Comparison of ENCODE assay signal across 8 mouse cellular contexts in the genomic region with DNA sequence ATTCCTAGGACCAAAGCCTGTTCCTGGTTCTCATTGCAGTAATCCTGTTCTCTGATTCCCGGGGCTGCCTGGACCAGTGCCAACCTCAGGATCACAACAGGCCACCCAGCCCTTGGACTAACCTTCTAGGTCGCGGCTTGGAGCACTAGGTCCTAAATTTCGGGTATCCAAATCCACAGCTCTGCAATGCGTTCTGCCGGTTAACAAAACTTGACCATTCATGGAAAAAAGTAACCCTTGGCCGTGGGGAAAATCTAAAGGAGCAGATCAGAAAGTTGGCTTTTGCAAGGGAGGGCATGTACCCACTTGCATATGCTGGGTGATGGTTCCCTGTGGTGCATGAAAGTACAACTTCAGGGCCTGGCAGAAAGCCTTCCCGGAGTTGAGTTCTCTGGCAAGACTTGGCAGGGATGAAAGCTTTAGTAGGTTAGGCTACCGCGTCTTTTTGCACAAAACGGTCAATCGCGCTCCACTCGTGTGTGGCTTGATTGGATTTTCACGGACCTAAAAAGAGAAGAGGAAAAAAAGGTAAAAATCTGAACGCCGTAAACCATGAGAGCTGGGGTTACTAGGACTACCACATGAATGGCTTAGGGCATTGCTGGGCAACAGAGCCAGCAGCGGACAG. TPM values are rescaled to one million over a fixed set of nuclear protein-coding genes. Genes with fewer than 3 reads are reported as not detected.
DNase-seq lines count a peak whose midpoint lies in the region; ATAC-seq and TF ChIP-seq lines count a peak whose summit lies in the region.

No protein-coding gene starts in this region.

- no peaks in the 10 kb centered on the region for H3K9me3 ChIP-seq in intestine, postnatal 0 days (ENCODE audit: control insufficient read depth)
- no peaks in the 10 kb centered on the region for H3K9me3 ChIP-seq in limb, embryonic 13.5 days
- H3K9me3 ChIP-seq in midbrain, embryonic 13.5 days: no peaks in the 10 kb centered on the region

- H3K36me3 ChIP-seq in thymus, adult 2 months (ENCODE audit: control insufficient read depth, insufficient read depth, low read length): no peaks in the 10 kb centered on the region
- peaks cover 7% of the 10 kb centered on the region; the same call in 1 of the 2 replicates for H3K36me3 ChIP-seq in intestine, postnatal 0 days (ENCODE audit: control insufficient read depth, insufficient read depth)
- H3K36me3 ChIP-seq in limb, embryonic 13.5 days: peaks cover 3% of the 10 kb centered on the region; the same call in 1 of the 2 replicates
- H3K36me3 ChIP-seq in midbrain, embryonic 13.5 days: peaks cover 2% of the 10 kb centered on the region; the same call in 1 of the 2 replicates

- H3K4me2 ChIP-seq in intestine, postnatal 0 days (replicated peaks; ENCODE audit: low read depth): peak overlapping the region; percentile 95
- peak overlapping the region; percentile 98 for H3K4me2 ChIP-seq in limb, embryonic 13.5 days (replicated peaks)
- peak overlapping the region; percentile 96 for H3K4me2 ChIP-seq in midbrain, embryonic 13.5 days (replicated peaks)

- peak overlapping the region; percentile 80 for H3K9ac ChIP-seq in intestine, postnatal 0 days (ENCODE audit: low read depth, low read length)
- peak overlapping the region; percentile 83 for H3K9ac ChIP-seq in limb, embryonic 13.5 days
- peak overlapping the region; percentile 84 for H3K9ac ChIP-seq in midbrain, embryonic 13.5 days (replicated peaks)

- WGBS in thymus, adult 2 months: 47% methylated on average over 18 of the region's 18 CpGs
- 25% methylated on average over 18 of the region's 18 CpGs for WGBS in intestine, postnatal 0 days
- 6% methylated on average over 18 of the region's 18 CpGs for WGBS in limb, embryonic 13.5 days
- 14% methylated on average over 18 of the region's 18 CpGs for WGBS in midbrain, embryonic 13.5 days

- no peak for TF ChIP-seq POLR2A in thymus, adult 2 months (IDR thresholded peaks at IDR 0.05; ENCODE audit: control insufficient read depth, extremely low read depth, insufficient read depth, low read length, poor library complexity)

- H3K27me3 ChIP-seq in thymus, adult 2 months (ENCODE audit: control insufficient read depth, insufficient read depth, low read length): no peaks in the 10 kb centered on the region
- H3K27me3 ChIP-seq in intestine, postnatal 0 days (replicated peaks; ENCODE audit: control insufficient read depth, insufficient read depth, low read length): no peaks in the 10 kb centered on the region
- no peaks in the 10 kb centered on the region for H3K27me3 ChIP-seq in limb, embryonic 13.5 days
- 0 out of 2 replicates have a peak, but pooled peaks cover 6% of the 10 kb centered on the region for H3K27me3 ChIP-seq in midbrain, embryonic 13.5 days

- H3K4me1 ChIP-seq in thymus, adult 2 months (replicated peaks; ENCODE audit: control insufficient read depth, insufficient read depth, low read length): peaks cover 10% of the 10 kb centered on the region
- peaks cover 3% of the 10 kb centered on the region for H3K4me1 ChIP-seq in intestine, postnatal 0 days (replicated peaks; ENCODE audit: control insufficient read depth, insufficient read depth, low read length)
- H3K4me1 ChIP-seq in limb, embryonic 13.5 days: peaks cover 46% of the 10 kb centered on the region
- peaks cover 27% of the 10 kb centered on the region for H3K4me1 ChIP-seq in midbrain, embryonic 13.5 days (replicated peaks)

- no peak for ATAC-seq in intestine, postnatal 0 days
- no peak for ATAC-seq in limb, embryonic 13.5 days (ENCODE audit: low FRiP score, low read depth)
- peak; percentile 55 for ATAC-seq in midbrain, embryonic 13.5 days

- H3K27ac ChIP-seq in thymus, adult 2 months (ENCODE audit: control insufficient read depth, insufficient read depth, low read length): no peak overlapping the region
- peak overlapping the region; percentile 86; the same call in 1 of the 2 replicates for H3K27ac ChIP-seq in intestine, postnatal 0 days (ENCODE audit: low read depth, low read length)
- peak overlapping the region; percentile 73 for H3K27ac ChIP-seq in limb, embryonic 13.5 days
- peak overlapping the region; percentile 80 for H3K27ac ChIP-seq in midbrain, embryonic 13.5 days

- no peak for TF ChIP-seq CTCF in thymus, adult 2 months (IDR thresholded peaks at IDR 0.05; ENCODE audit: borderline replicate concordance, control insufficient read depth, extremely low read depth, insufficient read depth, low read length, poor library complexity)
- TF ChIP-seq CTCF in intestine, postnatal 0 days (IDR thresholded peaks at IDR 0.05; ENCODE audit: low read depth): no peak

- intact Hi-C loops in gastrocnemius, postnatal 14 days (cut with DNase I; ENCODE audit: low total_unique reads): no loop called here

- DNase-seq in thymus, adult 2 months: peak; percentile 8
- no peak for DNase-seq in thymus, postnatal 25 days
- peak; percentile 55 to 75 for DNase-seq in cerebellum, postnatal 14 days
- DNase-seq in gastrocnemius, postnatal 14 days: peak; percentile 54
- DNase-seq in thymus, postnatal 4 days: peak; percentile 11

- H3K4me3 ChIP-seq in thymus, adult 2 months (ENCODE audit: control insufficient read depth, insufficient read depth, low read length): peak overlapping the region; percentile 77
- H3K4me3 ChIP-seq in intestine, postnatal 0 days (ENCODE audit: low read depth, low read length): peak overlapping the region; percentile 65
- H3K4me3 ChIP-seq in limb, embryonic 13.5 days: peak overlapping the region; percentile 72
- H3K4me3 ChIP-seq in midbrain, embryonic 13.5 days (replicated peaks): peak overlapping the region; percentile 67

RNA-seq across cellular contexts. Expression of gene Eogt, which starts 1.1 kb away (rescaled TPM):
- polyA plus RNA-seq in thymus, adult 2 months (2012; rRNA removed): 6.5 and 8.6 TPM in 2 replicates
- total RNA-seq in gastrocnemius, postnatal 14 days (2021): 1 to 10 TPM; 5.3 to 7.8 TPM
- 4.3 and 4.5 TPM in 2 replicates for polyA plus RNA-seq in intestine, postnatal 0 days (2015; fragmentation: Nextera tagmentation; extraction: Ambion mirVana)
- 11.0 and 12.6 TPM in 2 replicates for polyA plus RNA-seq in limb, embryonic 13.5 days (2015; fragmentation: Nextera tagmentation; extraction: Ambion mirVana)
- polyA plus RNA-seq in midbrain, embryonic 13.5 days (2015; fragmentation: Nextera tagmentation; extraction: Ambion mirVana): 7.8 and 9.7 TPM in 2 replicates

RNA-seq across cellular contexts. Expression of gene Tmf1, which starts 31.1 kb away (rescaled TPM):
- 3.9 and 4.7 TPM in 2 replicates for polyA plus RNA-seq in thymus, adult 2 months (2012; rRNA removed)
- 10 to 100 TPM; 24.8 to 26.3 TPM for total RNA-seq in gastrocnemius, postnatal 14 days (2021)
- polyA plus RNA-seq in intestine, postnatal 0 days (2015; fragmentation: Nextera tagmentation; extraction: Ambion mirVana): 42.1 and 46.0 TPM in 2 replicates
- 41.1 and 45.8 TPM in 2 replicates for polyA plus RNA-seq in limb, embryonic 13.5 days (2015; fragmentation: Nextera tagmentation; extraction: Ambion mirVana)
- 37.7 and 45.0 TPM in 2 replicates for polyA plus RNA-seq in midbrain, embryonic 13.5 days (2015; fragmentation: Nextera tagmentation; extraction: Ambion mirVana)

RNA-seq across cellular contexts. Expression of gene Uba3, which starts 57.6 kb away (rescaled TPM):
- 14.3 and 18.3 TPM in 2 replicates for polyA plus RNA-seq in thymus, adult 2 months (2012; rRNA removed)
- 10 to 100 TPM; 41.3 to 44.6 TPM for total RNA-seq in gastrocnemius, postnatal 14 days (2021)
- polyA plus RNA-seq in intestine, postnatal 0 days (2015; fragmentation: Nextera tagmentation; extraction: Ambion mirVana): 28.4 and 28.5 TPM in 2 replicates
- 85.3 and 90.1 TPM in 2 replicates for polyA plus RNA-seq in limb, embryonic 13.5 days (2015; fragmentation: Nextera tagmentation; extraction: Ambion mirVana)
- polyA plus RNA-seq in midbrain, embryonic 13.5 days (2015; fragmentation: Nextera tagmentation; extraction: Ambion mirVana): 92.7 and 96.8 TPM in 2 replicates
